Mouse (Mus musculus) megakaryocyte, adult 5-6 weeks (primary cell): ENCODE data around the gene Elp4. TPM values are rescaled to one million over a fixed set of nuclear protein-coding genes. Genes with fewer than 3 reads are reported as not detected.
A peak's percentile ranks its signal among the peaks of the same experiment; 100 is the strongest.

Experiments
- ATAC-seq: 2 replicates; pipeline ENCODE4 v1.8.0; 2016; ENCODE audit warnings: mild to moderate bottlenecking, inconsistent platforms; ENCODE audit not compliant: poor library complexity, severe bottlenecking
- total RNA-seq, 2 experiments: library from RNA; stranded (forward) in 1 of 2; stranded (reverse) in 1 of 2; fragments of 153-499, 151-499 nt in 1 of 2; fragments of 221-1000, 200-1000 nt in 1 of 2; gene quantifications; 2 replicates each; pipeline versions ENCODE4 v1.2.3 to v1.2.4; 2015 to 2017

Elp4 gene
- total RNA-seq (2015) (7.1 and 9.9 TPM in 2 replicates), total RNA-seq (2017) (8.7 and 9.6 TPM in 2 replicates)

DNA sequence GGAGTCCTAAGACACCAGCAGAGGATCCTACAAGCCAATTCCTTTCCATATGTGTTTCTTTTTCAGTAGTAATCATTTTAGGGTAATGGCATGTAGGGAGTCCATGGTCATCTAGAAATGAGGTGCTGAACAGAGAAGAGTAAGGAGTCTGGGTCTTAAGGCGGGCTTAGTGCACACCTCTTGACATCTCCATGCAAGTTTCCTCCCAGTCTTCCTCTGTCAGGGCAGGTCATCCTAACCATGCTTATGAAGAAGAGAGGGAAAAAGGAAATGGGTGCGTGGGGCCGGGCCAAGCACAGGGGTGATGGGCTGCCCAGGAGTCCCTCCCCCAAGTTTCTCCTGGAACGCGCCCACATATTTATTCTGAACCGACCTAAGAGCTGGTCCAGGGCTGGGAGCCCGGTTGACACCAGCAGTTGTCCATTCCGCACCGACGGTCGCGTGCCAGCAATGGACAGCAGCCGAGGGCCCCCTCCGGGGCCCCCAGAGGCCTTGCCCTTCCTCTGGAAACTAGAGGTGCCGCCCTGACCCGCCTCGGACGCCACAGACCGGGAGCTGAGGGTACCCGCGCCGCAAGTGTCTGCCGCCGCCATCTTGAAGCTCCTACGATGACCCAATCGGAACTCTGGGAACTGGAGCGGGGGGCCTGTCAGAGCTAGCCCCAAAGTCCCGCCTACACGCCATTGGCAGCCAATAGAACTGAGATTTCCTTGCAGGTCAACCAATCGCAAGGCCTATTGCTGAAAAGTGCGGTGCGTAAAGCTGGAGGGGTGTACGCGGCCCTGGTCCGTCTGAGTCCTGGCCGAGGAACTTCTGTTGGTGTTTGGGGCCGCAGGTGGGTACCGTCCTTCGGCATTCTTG lies at the start of gene Elp4, which contains the start of gene Immp1l:
Gene Elp4 (minus strand): TSS at position 669 of the 861 bp plus-strand sequence.
Gene Immp1l (plus strand): TSS at position 743 of the 861 bp plus-strand sequence.
- peak; percentile 97 for ATAC-seq

DNA sequence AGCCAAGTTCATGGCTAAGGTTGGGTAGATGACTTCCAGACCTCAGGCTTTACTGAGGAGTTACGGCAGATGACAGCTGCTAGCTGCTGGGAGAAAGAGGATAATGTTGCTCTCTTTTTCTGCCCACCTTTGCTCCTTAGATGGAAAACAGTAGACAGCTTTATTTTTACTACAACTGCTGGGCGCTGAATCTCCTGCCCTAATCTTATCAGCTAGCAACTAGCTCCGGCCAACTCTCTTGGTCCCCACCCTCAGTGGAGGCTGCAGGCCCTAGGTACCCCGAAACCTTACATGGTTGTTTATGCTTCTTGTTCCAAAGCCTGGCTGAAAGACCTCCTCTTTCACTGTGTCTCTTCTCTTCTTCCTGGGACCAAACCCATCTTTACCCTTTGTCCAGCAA lies 49.5 kb upstream of the Elp4 start:
- ATAC-seq = no peak

- no peak for ATAC-seq
Observed at GRCm38 (mm10) chr2:105951350-105951940, 47.1 kb upstream of the Elp4 start.

GRCm38 (mm10) chr2:105950131-105950530 lies 45.8 kb upstream of the Elp4 start:
- ATAC-seq = no peak

- ATAC-seq = no peak
Observed at GRCm38 (mm10) chr2:105917623-105918346, 13.4 kb upstream of the Elp4 start.

GRCm38 (mm10) chr2:105916671-105917070 lies 12.3 kb upstream of the Elp4 start:
- no peak for ATAC-seq

DNA sequence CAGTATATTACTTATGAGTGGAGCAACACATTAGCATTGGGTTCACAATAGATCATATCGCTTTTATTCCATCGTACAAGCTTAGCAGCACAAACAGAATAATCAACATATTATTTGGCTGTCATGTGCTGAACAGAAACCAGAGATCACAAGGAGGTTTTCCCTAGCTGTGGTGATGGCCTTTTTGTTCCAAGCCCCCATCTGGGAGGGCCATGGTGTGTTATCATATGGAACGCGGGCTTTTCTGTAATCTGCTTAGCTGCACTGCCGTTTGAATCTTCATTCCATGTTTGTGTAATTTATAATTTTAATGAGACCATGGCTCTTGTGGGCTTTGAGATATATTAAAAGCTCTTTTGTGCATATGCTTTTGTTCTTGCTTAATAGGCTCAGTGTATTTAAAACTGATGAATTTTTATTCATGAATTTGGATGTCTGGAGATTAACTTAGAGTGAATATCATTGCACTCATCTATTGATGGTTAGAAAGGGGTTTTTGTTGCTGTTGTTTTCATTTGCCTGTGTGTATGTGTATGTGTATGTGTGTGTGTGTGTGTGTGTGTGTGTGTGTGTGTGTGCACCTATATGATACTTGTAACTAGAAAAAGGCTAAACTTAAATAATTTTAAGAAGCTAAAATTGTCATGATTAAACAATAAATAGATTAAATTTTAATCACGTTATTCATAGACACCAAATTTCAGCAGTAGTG lies 9.4 kb upstream of the Elp4 start:
- no peak for ATAC-seq

GRCm38 (mm10) chr2:105910611-105911010 lies 6.2 kb upstream of the Elp4 start:
- ATAC-seq = no peak

DNA sequence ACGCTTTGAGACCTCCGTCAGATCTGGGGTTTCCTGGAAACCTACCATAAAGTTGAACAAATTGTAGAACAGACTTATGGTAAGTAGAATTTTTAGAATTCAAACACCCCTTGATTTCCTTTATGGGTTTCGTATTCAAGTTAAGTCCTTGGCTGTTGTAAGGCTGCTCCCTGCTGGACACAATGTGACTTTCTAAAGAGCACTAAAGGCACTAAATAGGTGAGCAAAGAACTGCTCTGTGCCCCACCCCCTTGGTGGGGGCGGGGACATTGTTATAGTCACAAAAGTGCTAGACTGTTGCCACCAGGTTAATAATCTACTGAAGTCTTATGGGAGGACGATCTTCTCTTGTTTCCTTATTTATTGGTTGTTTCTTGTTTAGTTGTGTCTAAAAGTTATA lies 4.0 kb upstream of the Elp4 start:
- no peak for ATAC-seq

GRCm38 (mm10) chr2:105904757-105905146 lies 388 bp upstream of the Elp4 start:
- peak; percentile 56 for ATAC-seq

GRCm38 (mm10) chr2:105890816-105891215 lies 13.5 kb downstream of the Elp4 start:
- ATAC-seq = no peak

DNA sequence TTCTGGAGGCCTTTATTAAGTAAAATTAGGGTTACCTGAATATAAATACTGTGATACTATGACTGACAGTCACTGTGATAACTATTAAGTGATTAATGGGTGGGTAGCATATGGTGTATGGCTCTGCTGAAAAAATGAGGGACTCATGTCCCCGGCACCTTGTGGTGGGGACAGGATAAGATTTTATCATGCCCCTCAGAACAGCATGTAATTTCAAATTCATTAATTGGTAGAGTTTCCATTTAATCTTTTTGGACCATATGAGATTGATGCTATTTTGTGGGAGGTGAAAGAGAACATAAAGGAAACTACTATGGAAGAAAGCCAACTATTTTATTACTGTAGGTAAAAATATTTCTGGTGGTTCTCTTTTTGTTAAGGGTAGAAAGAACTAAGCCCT lies 31.0 kb downstream of the Elp4 start:
- no peak for ATAC-seq

DNA sequence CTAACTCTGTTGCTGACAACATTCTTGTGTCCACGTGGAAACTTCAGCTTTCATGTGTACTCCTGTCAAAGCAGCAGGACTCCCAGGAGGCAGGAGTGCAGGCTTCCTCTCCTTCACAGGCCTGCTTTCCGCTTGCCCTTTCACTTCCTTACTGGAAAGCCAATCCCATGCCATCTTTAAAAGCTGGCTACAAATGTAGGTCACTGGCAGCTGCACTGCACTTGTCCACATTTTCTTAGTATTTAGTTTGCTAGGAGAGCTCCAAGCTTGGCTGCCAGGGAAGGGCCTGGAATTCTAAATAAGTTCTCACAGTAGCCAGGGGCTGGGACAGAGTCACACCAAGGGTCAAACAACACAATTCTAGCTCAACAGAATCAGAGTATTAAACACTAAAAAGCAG lies 49.6 kb downstream of the Elp4 start:
- ATAC-seq = no peak

DNA sequence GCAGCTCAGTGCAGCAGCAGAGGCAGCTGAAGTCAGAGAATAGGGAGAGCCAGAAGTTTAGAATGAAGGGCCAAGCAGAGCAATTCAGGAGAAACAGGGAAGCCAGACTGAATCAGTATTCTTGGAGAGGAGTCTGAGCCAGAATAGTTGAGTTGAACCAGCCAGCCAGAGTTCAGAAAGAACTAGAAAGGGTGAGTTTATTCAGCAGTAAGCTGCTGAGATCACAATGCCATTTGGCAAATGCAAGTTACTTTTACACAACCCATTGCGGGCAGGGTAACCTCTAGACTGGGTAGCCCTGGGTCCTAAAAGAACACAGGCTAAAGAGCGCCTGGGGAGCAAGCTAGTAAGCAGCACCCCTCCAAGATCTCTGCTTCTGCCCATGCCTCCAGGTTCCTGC lies 51.4 kb downstream of the Elp4 start:
- ATAC-seq = no peak

DNA sequence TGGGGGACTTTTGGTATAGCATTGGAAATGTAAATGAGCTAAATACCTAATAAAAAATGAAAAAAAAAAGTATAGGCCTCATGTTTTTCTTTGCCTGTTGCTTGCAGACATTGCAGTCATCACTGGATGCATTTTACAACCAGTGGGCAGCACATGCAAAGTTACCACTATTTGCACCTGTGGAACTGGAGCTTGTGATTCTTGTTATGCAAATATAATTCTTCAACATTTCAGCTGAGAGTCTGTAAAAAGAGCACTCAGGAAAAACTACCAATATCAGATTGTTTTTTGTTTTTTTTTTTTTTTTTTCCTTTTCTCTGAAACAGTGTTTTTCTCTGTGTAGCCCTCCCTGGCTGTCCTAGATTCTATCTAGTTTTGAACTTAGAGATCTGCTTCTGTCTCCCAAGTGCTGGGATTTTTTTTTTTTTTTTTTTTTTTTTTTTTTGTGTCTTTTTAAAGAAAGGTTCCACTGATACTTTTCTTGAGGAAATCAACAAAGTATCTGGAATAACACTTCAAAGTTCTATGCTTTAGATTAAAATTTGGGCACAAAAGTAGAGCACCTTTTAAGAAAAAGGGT lies 52.6 kb downstream of the Elp4 start:
- no peak for ATAC-seq

DNA sequence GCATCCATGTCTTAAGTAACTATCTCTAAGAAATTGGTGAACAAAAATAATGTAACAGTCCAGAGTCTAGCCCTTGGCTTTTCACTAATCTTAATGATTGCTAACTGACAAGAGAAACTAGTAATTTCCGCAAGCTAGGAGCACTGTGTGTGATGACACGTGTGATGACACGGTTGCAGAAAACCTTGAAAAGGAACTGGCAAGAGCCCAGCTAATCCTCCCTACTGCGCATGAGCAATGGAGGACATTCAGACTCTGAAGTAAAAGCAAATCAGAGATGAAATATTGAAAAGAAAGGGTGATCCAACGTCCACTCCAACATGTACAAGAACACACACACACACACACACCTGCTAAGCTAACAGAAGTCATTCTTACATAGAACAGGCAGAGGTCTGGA lies 61.2 kb downstream of the Elp4 start:
- no peak for ATAC-seq

DNA sequence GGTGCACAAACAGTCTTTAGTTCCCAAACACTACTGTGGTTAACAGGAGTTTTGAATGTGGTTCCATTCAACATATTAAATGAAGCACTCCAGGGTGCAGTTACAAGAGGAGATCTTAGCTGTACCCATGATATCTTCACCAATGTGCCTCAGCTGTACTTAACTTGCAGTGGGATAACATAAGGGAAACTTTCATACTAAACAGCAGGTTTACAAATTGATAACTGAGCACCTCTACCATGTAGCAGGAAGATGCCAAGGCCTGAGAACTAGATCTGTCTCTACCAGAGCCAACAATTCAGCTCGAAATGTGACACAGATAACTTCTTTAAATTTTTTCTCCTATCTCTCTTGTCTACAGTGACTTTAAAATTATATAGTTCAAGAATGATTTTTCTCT lies 86.4 kb downstream of the Elp4 start:
- ATAC-seq = no peak

GRCm38 (mm10) chr2:105815170-105815569 lies 89.2 kb downstream of the Elp4 start:
- ATAC-seq = no peak

GRCm38 (mm10) chr2:105813041-105813440 lies 91.3 kb downstream of the Elp4 start:
- ATAC-seq = no peak

GRCm38 (mm10) chr2:105810286-105810685 lies 94.1 kb downstream of the Elp4 start:
- no peak for ATAC-seq

GRCm38 (mm10) chr2:105806571-105806970 lies 97.8 kb downstream of the Elp4 start:
- 0 out of 2 replicates have a peak, but pooled peaks have one; percentile 33 for ATAC-seq
